Mouse (Mus musculus): ENCODE data around the gene Rora. TPM values are rescaled to one million over a fixed set of nuclear protein-coding genes. Genes with fewer than 3 reads are reported as not detected.
A peak's percentile ranks its signal among the peaks of the same experiment; 100 is the strongest.

Rora gene
- total RNA-seq, 2 experiments from 2014 or later = 58.8 to 76.8 TPM

GRCm38 (mm10) chr9:69160818-69161217 is 507.2 kb downstream of the Rora start:
- DNase-seq = no peak
- intact Hi-C loops (cut with DNase I) = no loop called here

- intact Hi-C loops (cut with DNase I) = no loop called here
- peak; percentile 33 to 65 for DNase-seq
These were observed 511.1 kb downstream of the Rora start for GRCm38 (mm10) chr9:69164653-69165052.

GRCm38 (mm10) chr9:69165096-69165836 is 511.7 kb downstream of the Rora start:
- intact Hi-C loops (cut with DNase I) = no loop called here
- DNase-seq = no peak

- DNase-seq = no peak
- intact Hi-C loops (cut with DNase I) = no loop called here
These were observed 520.5 kb downstream of the Rora start for GRCm38 (mm10) chr9:69174061-69174460.

GRCm38 (mm10) chr9:69174527-69175116 is 521.0 kb downstream of the Rora start:
- intact Hi-C loops (cut with DNase I) = no loop called here
- no peak for DNase-seq

GRCm38 (mm10) chr9:69176988-69177387 is 523.4 kb downstream of the Rora start:
- intact Hi-C loops (cut with DNase I) = no loop called here

GRCm38 (mm10) chr9:69179224-69179623 is 525.6 kb downstream of the Rora start:
- DNase-seq = no peak
- intact Hi-C loops (cut with DNase I) = no loop called here

More at GRCm38 (mm10) chr9:69176988-69177387, 523.4 kb downstream of the Rora start:
- no peak for DNase-seq

GRCm38 (mm10) chr9:69180961-69181360 is 527.4 kb downstream of the Rora start:
- no peak for DNase-seq
- intact Hi-C loops (cut with DNase I) = no loop called here

- peak in 1 of 2 experiments; percentile 23 for DNase-seq
- intact Hi-C loops (cut with DNase I) = no loop called here
These were observed 527.8 kb downstream of the Rora start for GRCm38 (mm10) chr9:69181411-69181810.

- intact Hi-C loops (cut with DNase I) = no loop called here
- DNase-seq = no peak
These were observed 530.3 kb downstream of the Rora start for GRCm38 (mm10) chr9:69183888-69184287.

GRCm38 (mm10) chr9:69190726-69191125 is 537.1 kb downstream of the Rora start:
- intact Hi-C loops (cut with DNase I) = no loop called here
- DNase-seq = no peak

GRCm38 (mm10) chr9:69192446-69192845 is 538.9 kb downstream of the Rora start:
- intact Hi-C loops (cut with DNase I) = no loop called here
- DNase-seq = no peak

- DNase-seq = peak in 1 of 2 experiments; percentile 33
- intact Hi-C loops (cut with DNase I) = no loop called here
These were observed 541.3 kb downstream of the Rora start for GRCm38 (mm10) chr9:69194638-69195605.

- DNase-seq = peak in 1 of 2 experiments; percentile 31
- intact Hi-C loops (cut with DNase I) = no loop called here
These were observed 560.2 kb downstream of the Rora start for GRCm38 (mm10) chr9:69213796-69214195.

- intact Hi-C loops (cut with DNase I) = no loop called here
- DNase-seq = no peak
These were observed 571.3 kb downstream of the Rora start for GRCm38 (mm10) chr9:69224841-69225240.

GRCm38 (mm10) chr9:69226424-69226823 is 572.8 kb downstream of the Rora start:
- intact Hi-C loops (cut with DNase I) = no loop called here
- no peak for DNase-seq

- intact Hi-C loops (cut with DNase I) = loop anchor here (2.0 kb wide), 1 partner anchor 173 kb away; no protein-coding TSS in a partner anchor
These were observed 574.2 kb downstream of the Rora start for GRCm38 (mm10) chr9:69227806-69228205.

GRCm38 (mm10) chr9:69229935-69230334 is 576.3 kb downstream of the Rora start:
- intact Hi-C loops (cut with DNase I) = loop anchor here (1.0 to 2.0 kb wide), 2 partner anchors 60 to 175 kb away; no protein-coding TSS in a partner anchor

More at GRCm38 (mm10) chr9:69227806-69228205, 574.2 kb downstream of the Rora start:
- DNase-seq = peak; percentile 25 to 31

GRCm38 (mm10) chr9:69234526-69234925 is 580.9 kb downstream of the Rora start:
- intact Hi-C loops (cut with DNase I) = no loop called here
- DNase-seq = no peak

More at GRCm38 (mm10) chr9:69229935-69230334, 576.3 kb downstream of the Rora start:
- no peak for DNase-seq

GRCm38 (mm10) chr9:69237316-69237715 is 583.7 kb downstream of the Rora start:
- DNase-seq = no peak
- intact Hi-C loops (cut with DNase I) = no loop called here

GRCm38 (mm10) chr9:69242538-69242937 is 589.0 kb downstream of the Rora start:
- intact Hi-C loops (cut with DNase I) = no loop called here
- no peak for DNase-seq
